Comparison of ENCODE assay signal across 22 mouse cellular contexts in genomic region chr10:111828610-111829009, GRCm38 (mm10).
A peak's percentile ranks its signal among the peaks of the same experiment; 100 is the strongest.
DNase-seq lines count a peak whose midpoint lies in the region; ATAC-seq and TF ChIP-seq lines count a peak whose summit lies in the region.
"Had no signal": no experiment of that assay in that cellular context is flagged by ENCODE, and none has a peak within 500 bp of the region (broad histone marks: within the 10 kb centered on the region; RNA-seq: fewer than 3 reads in every experiment).

No protein-coding gene starts in this region.

- H3K27me3 ChIP-seq in lung, postnatal 0 days (replicated peaks; ENCODE audit: insufficient read depth, low read length), result no peaks in the 10 kb centered on the region
- H3K27me3 ChIP-seq in stomach, embryonic 16.5 days (ENCODE audit: control insufficient read depth, insufficient read depth, low read length), result no peaks in the 10 kb centered on the region
- H3K27me3 ChIP-seq in stomach, postnatal 0 days (ENCODE audit: control insufficient read depth, insufficient read depth, low read length), result no peaks in the 10 kb centered on the region
- H3K27me3 ChIP-seq: CH12.LX, Patski had no signal

- H3K4me3 ChIP-seq in lung, postnatal 0 days (ENCODE audit: low read depth, low read length), result no peak overlapping the region
- H3K4me3 ChIP-seq in stomach, embryonic 16.5 days (replicated peaks; ENCODE audit: low read length), result no peak overlapping the region
- H3K4me3 ChIP-seq in stomach, postnatal 0 days (ENCODE audit: low read depth, low read length), result no peak overlapping the region

- H3K36me3 ChIP-seq in lung, postnatal 0 days (ENCODE audit: insufficient read depth, low read length), result no peaks in the 10 kb centered on the region
- no peaks in the 10 kb centered on the region for H3K36me3 ChIP-seq in stomach, embryonic 16.5 days (ENCODE audit: control insufficient read depth, insufficient read depth, low read length)
- H3K36me3 ChIP-seq in stomach, postnatal 0 days (ENCODE audit: control insufficient read depth, insufficient read depth, low read length), result no peaks in the 10 kb centered on the region
- H3K36me3 ChIP-seq: G1E had no signal

- WGBS in lung, postnatal 0 days, result 69% methylated on average over 4 of the region's 4 CpGs
- 70% methylated on average over 4 of the region's 4 CpGs for WGBS in stomach, embryonic 16.5 days
- 65% methylated on average over 4 of the region's 4 CpGs for WGBS in stomach, postnatal 0 days

- peaks cover 3% of the 10 kb centered on the region; the same call in 1 of the 2 replicates for H3K4me1 ChIP-seq in lung, postnatal 0 days (ENCODE audit: insufficient read depth, low read depth, low read length)
- H3K4me1 ChIP-seq in stomach, embryonic 16.5 days (ENCODE audit: control insufficient read depth, insufficient read depth, low read length), result no peaks in the 10 kb centered on the region
- no peaks in the 10 kb centered on the region for H3K4me1 ChIP-seq in stomach, postnatal 0 days (replicated peaks; ENCODE audit: control insufficient read depth, insufficient read depth)

- no peak for TF ChIP-seq EP300 in lung, postnatal 0 days (IDR thresholded peaks at IDR 0.05)
- no peak for TF ChIP-seq EP300 in stomach, postnatal 0 days (optimal IDR thresholded peaks at IDR 0.05)

- H3K4me2 ChIP-seq in lung, postnatal 0 days (replicated peaks; ENCODE audit: low read depth, low read length), result no peak overlapping the region
- H3K4me2 ChIP-seq in stomach, embryonic 16.5 days (ENCODE audit: low read depth, low read length), result no peak overlapping the region
- no peak overlapping the region for H3K4me2 ChIP-seq in stomach, postnatal 0 days (replicated peaks; ENCODE audit: low read depth)

- peak; percentile 44 for DNase-seq in lung, postnatal 0 days (ENCODE audit: low spot score)
- no peak for DNase-seq in lung, postnatal 4 days
- no peak for DNase-seq in stomach, postnatal 0 days (ENCODE audit: low spot score)
- no peak for DNase-seq in c-Kit-positive CD71-positive TER-119-positive erythroid progenitor cells, embryonic 14.5 days (ENCODE audit: low spot score)
- DNase-seq in frontal cortex, postnatal 14 days (ENCODE audit: low spot score in 2 of 2), result no peak
- DNase-seq: adrenal gland, adult 2 months; adrenal gland, adult 8-10 months; adrenal gland, postnatal 10 days; adrenal gland, postnatal 14 days; adrenal gland, postnatal 25 days; adrenal gland, postnatal 36 days; B cell, adult 2 months; cerebellum, adult 11 months; cerebellum, adult 11-12 months; cerebellum, adult 18-20 months; cerebellum, adult 2 months had no signal

- H3K27ac ChIP-seq in lung, postnatal 0 days (ENCODE audit: low read length), result 0 out of 2 replicates have a peak overlapping the region, but pooled peaks have one; percentile 6
- no peak overlapping the region for H3K27ac ChIP-seq in stomach, embryonic 16.5 days (ENCODE audit: low read length)
- no peak overlapping the region for H3K27ac ChIP-seq in stomach, postnatal 0 days (replicated peaks)

- no peak overlapping the region for H3K9ac ChIP-seq in lung, postnatal 0 days (replicated peaks; ENCODE audit: low read depth)
- no peak overlapping the region for H3K9ac ChIP-seq in stomach, embryonic 16.5 days (ENCODE audit: low read length)
- no peak overlapping the region for H3K9ac ChIP-seq in stomach, postnatal 0 days (ENCODE audit: low read length)

- ATAC-seq in lung, postnatal 0 days, result no peak
- ATAC-seq in stomach, embryonic 16.5 days (ENCODE audit: insufficient read depth, low FRiP score), result peak; percentile 60; the same call in 1 of the 2 replicates
- ATAC-seq in stomach, postnatal 0 days (ENCODE audit: low FRiP score, low TSS enrichment), result peak; percentile 89
- ATAC-seq: activated CD4-positive, CD25-positive, alpha-beta regulatory T cell, adult 4 months; CD4-positive, CD25-positive, alpha-beta regulatory T cell, adult 4 months; Patski had no signal

- no peak for TF ChIP-seq CTCF in lung, postnatal 0 days (IDR thresholded peaks at IDR 0.05)
- no peak for TF ChIP-seq CTCF in stomach, postnatal 0 days (IDR thresholded peaks at IDR 0.05; ENCODE audit: low read depth)

- no peaks in the 10 kb centered on the region for H3K9me3 ChIP-seq in lung, postnatal 0 days (ENCODE audit: low read length)
- no peaks in the 10 kb centered on the region for H3K9me3 ChIP-seq in stomach, embryonic 16.5 days (replicated peaks; ENCODE audit: control insufficient read depth, low read length)
- H3K9me3 ChIP-seq in stomach, postnatal 0 days (ENCODE audit: control insufficient read depth, low read length), result no peaks in the 10 kb centered on the region
- H3K9me3 ChIP-seq: G1E had no signal
